Mouse (Mus musculus) intestine, postnatal 0 days (tissue): Measurements from ENCODE around the gene Chd1. TPM values are rescaled to one million over a fixed set of nuclear protein-coding genes. Genes with fewer than 3 reads are reported as not detected.
A peak's percentile ranks its signal among the peaks of the same experiment; 100 is the strongest.

ENCODE experiments used
- ATAC-seq: fragments of 200-750 bp; cut with Nextera tagmentation; 2 replicates; pipeline ENCODE4 v1.8.0; 2017; ENCODE audit warnings: mild to moderate bottlenecking, moderate TSS enrichment, moderate library complexity
- H3K27ac ChIP-seq: fragments of 300-500 bp; sonication (generic); 2 replicates; pipeline ENCODE4 v1.5.1; 2014; ENCODE audit warnings: mild to moderate bottlenecking, low read depth, low read length, moderate library complexity
- H3K27me3 ChIP-seq: fragments of 300-500 bp; sonication (generic); replicated peaks from 2 replicates; pipeline ENCODE4 v1.6.1; 2014; ENCODE audit warnings: low read length, mixed read lengths; ENCODE audit not compliant: control insufficient read depth, insufficient read depth
- H3K36me3 ChIP-seq: fragments of 300-500 bp; sonication (generic); 2 replicates; pipeline ENCODE4 v1.6.1; 2014; ENCODE audit warnings: mild to moderate bottlenecking, moderate library complexity; ENCODE audit not compliant: control insufficient read depth, insufficient read depth
- H3K4me1 ChIP-seq: fragments of 300-500 bp; sonication (generic); replicated peaks from 2 replicates; pipeline ENCODE4 v1.6.1; 2014; ENCODE audit warnings: antibody characterized with exemption, low read length, mixed read lengths; ENCODE audit not compliant: control insufficient read depth, insufficient read depth
- H3K4me2 ChIP-seq: fragments of 300-500 bp; sonication (generic); replicated peaks from 2 replicates; pipeline ENCODE4 v1.6.1; 2014; ENCODE audit warnings: low read depth, mild to moderate bottlenecking, moderate library complexity
- H3K4me3 ChIP-seq: fragments of 300-500 bp; sonication (generic); 2 replicates; pipeline ENCODE4 v1.5.1; 2014; ENCODE audit warnings: low read depth, low read length
- H3K9ac ChIP-seq: fragments of 300-500 bp; sonication (generic); 2 replicates; pipeline ENCODE4 v1.6.1; 2014; ENCODE audit warnings: mild to moderate bottlenecking, low read depth, low read length
- H3K9me3 ChIP-seq: fragments of 300-500 bp; sonication (generic); 2 replicates; pipeline ENCODE4 v1.6.1; 2016; ENCODE audit warnings: mixed run types; ENCODE audit not compliant: control insufficient read depth
- CTCF ChIP-seq: sonication (generic); IDR thresholded peaks from 2 replicates; pipeline ENCODE4 v1.5.1; 2016; ENCODE audit warnings: low read depth, mild to moderate bottlenecking, control low read depth, antibody characterized with exemption, moderate library complexity
- WGBS: fragments of 180-500 bp; shearing (Covaris S2); extraction: QIAGEN DNeasy Blood & Tissue Kit; methylation state at CpG from one replicate; pipeline ENCODE4 v1.1.7; 2014; 5-methylcytosine and 5-hydroxymethylcytosine counted together
- polyA plus RNA-seq: library from polyadenylated mRNA; unstranded; fragments of >200 nt; fragmentation: Nextera tagmentation; extraction: Ambion mirVana; gene quantifications from 2 replicates; pipeline ENCODE4 v1.2.1, GENCODE M21; 2015

The Chd1 gene
- polyA plus RNA-seq, 1 experiment from 2014 or later, result 14.1 TPM

DNA sequence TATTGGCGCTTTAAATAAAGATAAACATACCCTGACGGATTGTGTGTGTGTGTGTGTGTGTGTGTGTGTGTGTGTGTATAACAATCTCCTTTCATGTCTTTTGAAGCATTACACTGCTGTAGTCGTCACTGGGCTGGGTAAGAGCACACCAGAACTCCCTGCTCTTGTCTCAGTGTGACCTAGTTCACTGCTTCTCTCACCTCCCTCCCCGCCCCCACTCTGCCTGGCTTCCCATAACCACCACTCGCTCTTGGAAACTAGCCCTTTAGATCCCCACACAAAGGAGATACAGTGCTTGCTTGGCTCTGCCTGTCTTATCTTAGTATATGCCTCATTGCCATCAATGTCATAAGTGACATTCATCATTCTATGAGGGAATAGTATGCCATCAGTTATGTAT, 71.6 kb downstream of the Chd1 start:
- no peak overlapping the region for H3K4me3 ChIP-seq
- H3K9me3 ChIP-seq, result no peaks in the 10 kb centered on the region
- WGBS, result 57% methylated on average over 5 of the region's 5 CpGs
- no peak for TF ChIP-seq CTCF
- H3K36me3 ChIP-seq, result no peaks in the 10 kb centered on the region
- ATAC-seq, result no peak
- no peaks in the 10 kb centered on the region for H3K4me1 ChIP-seq
- no peak overlapping the region for H3K27ac ChIP-seq
- no peak overlapping the region for H3K9ac ChIP-seq
- no peaks in the 10 kb centered on the region for H3K27me3 ChIP-seq
- no peak overlapping the region for H3K4me2 ChIP-seq

DNA sequence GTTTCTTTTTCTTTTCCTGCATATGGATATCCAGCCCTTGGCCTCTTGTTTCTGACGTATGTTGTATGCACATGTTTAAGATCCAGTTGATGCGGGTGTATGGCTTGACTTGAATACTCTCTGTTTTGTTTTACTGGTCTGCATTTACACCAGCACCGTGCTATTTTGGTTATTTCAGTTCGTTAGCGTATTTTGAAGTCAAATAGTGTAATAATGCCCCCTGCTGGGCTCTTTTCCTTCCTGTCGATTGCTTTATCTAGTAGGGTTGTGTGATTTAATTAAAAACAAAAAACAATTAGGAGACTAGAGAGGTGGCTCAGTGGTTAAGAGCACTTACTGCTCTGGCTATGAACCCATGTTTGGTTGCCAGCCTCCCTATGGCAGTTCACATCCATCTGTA, 73.2 kb downstream of the Chd1 start:
- no peak overlapping the region for H3K9ac ChIP-seq
- H3K4me3 ChIP-seq, result no peak overlapping the region
- H3K36me3 ChIP-seq, result no peaks in the 10 kb centered on the region
- no peak for TF ChIP-seq CTCF
- H3K4me2 ChIP-seq, result no peak overlapping the region
- H3K27me3 ChIP-seq, result no peaks in the 10 kb centered on the region
- H3K4me1 ChIP-seq, result no peaks in the 10 kb centered on the region
- no peak overlapping the region for H3K27ac ChIP-seq
- WGBS, result 84% methylated on average over 6 of the region's 6 CpGs
- ATAC-seq, result no peak
- no peaks in the 10 kb centered on the region for H3K9me3 ChIP-seq

GRCm38 (mm10) chr17:15787036-15787435, 82.3 kb downstream of the Chd1 start:
- Histone ChIP-seq H3K9ac (no peak overlapping the region), H3K4me3 (no peak overlapping the region)

GRCm38 (mm10) chr17:15790716-15791115, 85.9 kb downstream of the Chd1 start:
- Histone ChIP-seq H3K27ac (no peak overlapping the region), H3K9ac (no peak overlapping the region), H3K9me3 (no peaks in the 10 kb centered on the region), H3K4me2 (no peak overlapping the region), H3K27me3 (no peaks in the 10 kb centered on the region), H3K36me3 (no peaks in the 10 kb centered on the region), H3K4me3 (no peak overlapping the region), H3K4me1 (no peaks in the 10 kb centered on the region)
- 89% methylated on average over 8 of the region's 8 CpGs for WGBS
- ATAC-seq, result no peak
- no peak for TF ChIP-seq CTCF

More at GRCm38 (mm10) chr17:15787036-15787435, 82.3 kb downstream of the Chd1 start:
- Histone ChIP-seq H3K27me3 (no peaks in the 10 kb centered on the region), H3K4me1 (no peaks in the 10 kb centered on the region), H3K36me3 (no peaks in the 10 kb centered on the region), H3K27ac (no peak overlapping the region), H3K9me3 (no peaks in the 10 kb centered on the region), H3K4me2 (no peak overlapping the region)
- TF ChIP-seq CTCF, result peak; percentile 62
- no peak for ATAC-seq
- WGBS, result 25% methylated on average over 3 of the region's 3 CpGs

GRCm38 (mm10) chr17:15799195-15799793, 94.5 kb downstream of the Chd1 start:
- H3K27ac ChIP-seq, result no peak overlapping the region
- no peaks in the 10 kb centered on the region for H3K9me3 ChIP-seq
- H3K4me3 ChIP-seq, result no peak overlapping the region
- TF ChIP-seq CTCF, result no peak
- no peak overlapping the region for H3K9ac ChIP-seq
- no peak for ATAC-seq
- 78% methylated on average over 3 of the region's 3 CpGs for WGBS
- H3K27me3 ChIP-seq, result no peaks in the 10 kb centered on the region
- H3K4me2 ChIP-seq, result no peak overlapping the region
- no peaks in the 10 kb centered on the region for H3K4me1 ChIP-seq
- H3K36me3 ChIP-seq, result no peaks in the 10 kb centered on the region

DNA sequence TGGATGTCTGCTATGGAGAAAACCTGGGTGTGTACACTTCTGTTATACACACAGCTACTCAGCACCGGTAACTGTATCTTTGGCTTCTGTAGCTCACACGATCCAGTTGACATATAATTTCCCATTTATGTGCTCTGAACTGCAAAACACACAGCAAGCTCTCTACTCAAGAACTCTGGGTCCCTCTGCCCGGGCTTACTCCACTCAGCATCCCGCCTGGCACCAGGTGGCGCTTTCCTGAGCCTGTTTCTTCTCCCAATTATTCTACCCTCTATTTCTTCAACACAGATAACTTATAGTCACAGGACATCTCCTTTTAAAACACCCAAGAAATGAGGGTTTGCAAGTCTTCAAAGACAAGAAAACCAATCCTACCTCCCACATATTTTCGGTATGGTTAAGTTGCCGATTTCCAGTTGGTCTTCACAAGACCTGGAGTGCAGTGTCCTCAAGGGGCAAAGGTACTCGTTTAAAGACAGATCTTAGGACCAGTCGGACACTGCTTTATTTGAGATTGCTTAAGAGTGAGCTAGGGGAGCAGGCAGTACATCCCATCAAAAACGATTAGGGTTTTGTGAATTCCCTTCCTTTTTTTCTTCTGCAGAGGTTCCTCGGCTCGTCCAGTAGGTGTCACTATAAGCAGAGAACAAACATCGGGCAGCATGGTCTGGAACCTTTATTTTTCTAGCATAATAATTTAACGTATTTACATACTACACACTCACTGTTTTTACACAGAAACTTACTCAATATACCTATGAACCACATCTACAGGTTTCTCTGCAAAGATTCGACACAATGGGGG, 99.4 kb downstream of the Chd1 start:
- no peaks in the 10 kb centered on the region for H3K9me3 ChIP-seq
- H3K4me3 ChIP-seq, result no peak overlapping the region
- WGBS, result 49% methylated on average over 15 of the region's 15 CpGs
- no peak overlapping the region for H3K4me2 ChIP-seq
- H3K27ac ChIP-seq, result no peak overlapping the region
- H3K4me1 ChIP-seq, result no peaks in the 10 kb centered on the region
- no peak overlapping the region for H3K9ac ChIP-seq
- peak; percentile 78 for TF ChIP-seq CTCF
- H3K36me3 ChIP-seq, result peaks cover 18% of the 10 kb centered on the region; the same call in 1 of the 2 replicates
- no peaks in the 10 kb centered on the region for H3K27me3 ChIP-seq
- ATAC-seq, result 0 out of 2 replicates have a peak, but pooled peaks have one; percentile 22
